Comparison of ENCODE assay signal across 8 mouse cellular contexts in genomic region chr9:37432720-37433421, GRCm38 (mm10). TPM values are rescaled to one million over a fixed set of nuclear protein-coding genes. Genes with fewer than 3 reads are reported as not detected.
A peak's percentile ranks its signal among the peaks of the same experiment; 100 is the strongest.
DNase-seq lines count a peak whose midpoint lies in the region; ATAC-seq and TF ChIP-seq lines count a peak whose summit lies in the region.

Gene Robo3, minus strand, starts transcription at chr9:37433246.

- H3K27ac ChIP-seq in lung, embryonic 15.5 days: no peak within 1 kb of the TSS
- H3K27ac ChIP-seq in intestine, postnatal 0 days (ENCODE audit: low read depth, low read length): no peak within 1 kb of the TSS
- H3K27ac ChIP-seq in neural tube, embryonic 15.5 days (replicated peaks): no peak within 1 kb of the TSS

- H3K4me1 ChIP-seq in lung, embryonic 15.5 days: peaks cover 24% of the 10 kb centered on the region
- H3K4me1 ChIP-seq in intestine, postnatal 0 days (replicated peaks; ENCODE audit: control insufficient read depth, insufficient read depth, low read length): no peaks in the 10 kb centered on the region
- H3K4me1 ChIP-seq in neural tube, embryonic 15.5 days: peaks cover 38% of the 10 kb centered on the region

- WGBS in lung, embryonic 15.5 days: under 1% methylated on average over 35 of the region's 40 CpGs
- 1% methylated on average over 39 of the region's 40 CpGs for WGBS in intestine, postnatal 0 days
- WGBS in neural tube, embryonic 15.5 days: under 1% methylated on average over 37 of the region's 40 CpGs

- H3K27me3 ChIP-seq in lung, embryonic 15.5 days: peaks cover 79% of the 10 kb centered on the region
- peaks cover 74% of the 10 kb centered on the region for H3K27me3 ChIP-seq in intestine, postnatal 0 days (replicated peaks; ENCODE audit: control insufficient read depth, insufficient read depth, low read length)
- peaks cover 71% of the 10 kb centered on the region for H3K27me3 ChIP-seq in neural tube, embryonic 15.5 days (replicated peaks)

- no peak for ATAC-seq in lung, embryonic 15.5 days (ENCODE audit: borderline replicate concordance, extremely low read depth, low FRiP score, low TSS enrichment)
- ATAC-seq in intestine, postnatal 0 days: no peak
- ATAC-seq in neural tube, embryonic 15.5 days (ENCODE audit: low FRiP score): no peak

- no peak within 1 kb of the TSS for H3K9ac ChIP-seq in lung, embryonic 15.5 days
- H3K9ac ChIP-seq in intestine, postnatal 0 days (ENCODE audit: low read depth, low read length): no peak within 1 kb of the TSS
- no peak within 1 kb of the TSS; the same call in 1 of the 2 replicates for H3K9ac ChIP-seq in neural tube, embryonic 15.5 days (replicated peaks)

- H3K9me3 ChIP-seq in lung, embryonic 15.5 days: no peaks in the 10 kb centered on the region
- H3K9me3 ChIP-seq in intestine, postnatal 0 days (ENCODE audit: control insufficient read depth): no peaks in the 10 kb centered on the region
- H3K9me3 ChIP-seq in neural tube, embryonic 15.5 days (replicated peaks): no peaks in the 10 kb centered on the region

- H3K4me2 ChIP-seq in lung, embryonic 15.5 days: peak within 1 kb of the TSS; percentile 68
- peak within 1 kb of the TSS; percentile 49 for H3K4me2 ChIP-seq in intestine, postnatal 0 days (replicated peaks; ENCODE audit: low read depth)
- H3K4me2 ChIP-seq in neural tube, embryonic 15.5 days: peak within 1 kb of the TSS; percentile 79

- peak within 1 kb of the TSS; percentile 34 for H3K4me3 ChIP-seq in lung, embryonic 15.5 days
- peak within 1 kb of the TSS; percentile 21 for H3K4me3 ChIP-seq in intestine, postnatal 0 days (ENCODE audit: low read depth, low read length)
- H3K4me3 ChIP-seq in neural tube, embryonic 15.5 days (replicated peaks): peak within 1 kb of the TSS; percentile 38

- no peak for TF ChIP-seq CTCF in intestine, postnatal 0 days (IDR thresholded peaks at IDR 0.05; ENCODE audit: low read depth)

- DNase-seq in adrenal gland, adult 2 months: peak; percentile 27
- no peak for DNase-seq in adrenal gland, adult 8-10 months
- DNase-seq in lung, postnatal 14 days: no peak
- no peak for DNase-seq in thymus, adult 18-20 months
- no peak for DNase-seq in cerebellum, postnatal 4 days (ENCODE audit: low spot score in 2 of 2)

- H3K36me3 ChIP-seq in lung, embryonic 15.5 days: no peaks in the 10 kb centered on the region
- H3K36me3 ChIP-seq in intestine, postnatal 0 days (ENCODE audit: control insufficient read depth, insufficient read depth): no peaks in the 10 kb centered on the region
- no peaks in the 10 kb centered on the region for H3K36me3 ChIP-seq in neural tube, embryonic 15.5 days

RNA-seq across cellular contexts. Expression of gene Robo3, which starts in this region (rescaled TPM):
- under 1 TPM; 0.62 to 0.75 TPM for total RNA-seq in adrenal gland, adult 2 months (2021)
- 2.9 and 5.9 TPM in 2 replicates for polyA plus RNA-seq in adrenal gland, adult 2 months (2012; rRNA removed)
- total RNA-seq in adrenal gland, adult 8-10 months (2022): 1 to 10 TPM; 1.3 to 2.1 (median 1.7) TPM
- polyA plus RNA-seq in lung, embryonic 15.5 days (2015; fragmentation: Nextera tagmentation; extraction: Ambion mirVana): 0.18 and 0.21 TPM in 2 replicates
- polyA plus RNA-seq in intestine, postnatal 0 days (2015; fragmentation: Nextera tagmentation; extraction: Ambion mirVana): 0.07 TPM in 1 of 2 replicates, not detected in the other
- polyA plus RNA-seq in neural tube, embryonic 15.5 days (2015; fragmentation: Nextera tagmentation; extraction: Ambion mirVana): 4.8 and 8.7 TPM in 2 replicates
